Mouse (Mus musculus) hindbrain, embryonic 11.5 days (tissue): ENCODE results near the gene Olfr111. TPM values are rescaled to one million over a fixed set of nuclear protein-coding genes. Genes with fewer than 3 reads are reported as not detected.

ENCODE experiments used
- ATAC-seq: fragments of 200-750 bp; cut with Nextera tagmentation; 2 replicates; pipeline ENCODE4 v1.8.0; 2017; ENCODE audit warnings: mild to moderate bottlenecking, moderate TSS enrichment, moderate library complexity; ENCODE audit not compliant: low FRiP score
- DNase-seq: peaks from one replicate; pipeline ENCODE4 v3.0.0-alpha.2; 2015; ENCODE audit warnings: low spot score
- H3K27ac ChIP-seq: fragments of 300-500 bp; sonication (generic); 2 replicates; pipeline ENCODE4 v1.5.1; 2014; ENCODE audit warnings: mild to moderate bottlenecking, low read depth, low read length
- H3K27me3 ChIP-seq: fragments of 300-500 bp; sonication (generic); 2 replicates; pipeline ENCODE4 v1.6.1; 2014; ENCODE audit warnings: mild to moderate bottlenecking, low read length, moderate library complexity, mixed read lengths; ENCODE audit not compliant: control insufficient read depth, insufficient read depth
- H3K36me3 ChIP-seq: fragments of 300-500 bp; sonication (generic); 2 replicates; pipeline ENCODE4 v1.6.1; 2014; ENCODE audit warnings: mild to moderate bottlenecking, low read length, moderate library complexity, mixed read lengths; ENCODE audit not compliant: control insufficient read depth, insufficient read depth
- H3K4me1 ChIP-seq: fragments of 300-500 bp; sonication (generic); replicated peaks from 2 replicates; pipeline ENCODE4 v1.6.1; 2014; ENCODE audit warnings: low read length, mixed read lengths; ENCODE audit not compliant: control insufficient read depth, insufficient read depth
- H3K4me2 ChIP-seq: fragments of 300-500 bp; sonication (generic); replicated peaks from 2 replicates; pipeline ENCODE4 v1.6.1; 2014; ENCODE audit warnings: mild to moderate bottlenecking, low read depth, low read length
- H3K4me3 ChIP-seq: fragments of 300-500 bp; sonication (generic); 2 replicates; pipeline ENCODE4 v1.5.1; 2014; ENCODE audit warnings: low read depth, low read length
- H3K9ac ChIP-seq: fragments of 300-500 bp; sonication (generic); 2 replicates; pipeline ENCODE4 v1.6.1; 2014; ENCODE audit warnings: low read depth, low read length
- H3K9me3 ChIP-seq: fragments of 300-500 bp; sonication (generic); 2 replicates; pipeline ENCODE4 v1.6.1; 2016; ENCODE audit warnings: low read length; ENCODE audit not compliant: control insufficient read depth
- WGBS: fragments of 180-500 bp; shearing (Covaris S2); extraction: QIAGEN DNeasy Blood & Tissue Kit; methylation state at CpG from one replicate; pipeline ENCODE4 v1.1.7; 2014; 5-methylcytosine and 5-hydroxymethylcytosine counted together
- polyA plus RNA-seq: library from polyadenylated mRNA; unstranded; fragments of >200 nt; fragmentation: Nextera tagmentation; extraction: Ambion mirVana; gene quantifications from 2 replicates; pipeline ENCODE4 v1.2.1, GENCODE M21; 2014

Gene Olfr111
- polyA plus RNA-seq, 1 experiment from 2014 or later: not detected

GRCm38 (mm10) chr17:37543800-37544435, 36.1 kb downstream of the Olfr111 start:
- WGBS: 66% methylated on average over 3 of the region's 3 CpGs
- H3K36me3 ChIP-seq: no peaks in the 10 kb centered on the region
- no peaks in the 10 kb centered on the region for H3K4me1 ChIP-seq
- no peak overlapping the region for H3K4me3 ChIP-seq
- no peaks in the 10 kb centered on the region for H3K27me3 ChIP-seq
- no peaks in the 10 kb centered on the region for H3K9me3 ChIP-seq
- no peak overlapping the region for H3K4me2 ChIP-seq
- no peak overlapping the region for H3K9ac ChIP-seq
- DNase-seq (no peak), ATAC-seq (no peak)
- H3K27ac ChIP-seq: no peak overlapping the region

DNA sequence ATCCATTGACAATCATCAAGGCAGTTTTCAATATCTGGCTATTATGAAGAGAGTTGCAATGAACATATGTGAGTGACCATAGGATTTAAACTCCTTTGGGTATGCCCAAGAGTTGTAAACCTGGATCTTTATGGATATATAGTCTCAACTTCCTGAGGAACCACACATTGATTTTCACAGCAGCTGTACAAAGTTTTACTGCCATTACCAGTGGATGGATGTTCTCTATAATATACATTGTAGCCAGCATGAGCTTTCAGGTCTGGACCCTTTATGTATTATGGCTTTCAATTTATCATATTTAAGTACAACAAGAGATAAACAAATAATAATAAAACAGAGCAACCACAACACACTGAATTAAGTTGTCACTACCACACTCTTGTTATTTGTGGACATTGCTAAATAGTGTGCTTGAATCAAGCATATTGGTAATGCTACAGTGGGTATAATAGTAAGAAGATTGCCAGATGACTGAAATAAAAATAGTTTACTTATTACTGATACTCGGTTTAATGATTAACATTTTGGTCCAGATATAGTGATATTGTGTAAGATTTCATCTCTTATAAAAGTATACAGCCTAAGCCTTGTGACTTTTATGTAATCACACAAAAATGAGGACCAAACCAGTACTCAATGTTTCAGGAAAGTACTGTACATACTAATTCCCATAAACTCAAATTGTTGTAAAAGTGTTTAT, 51.2 kb downstream of the Olfr111 start:
- no peak overlapping the region for H3K27ac ChIP-seq
- 73% methylated on average over 1 of the region's 1 CpGs for WGBS
- H3K27me3 ChIP-seq: no peaks in the 10 kb centered on the region
- H3K4me1 ChIP-seq: no peaks in the 10 kb centered on the region
- no peak overlapping the region for H3K9ac ChIP-seq
- ATAC-seq (no peak), DNase-seq (no peak)
- no peaks in the 10 kb centered on the region for H3K36me3 ChIP-seq
- no peaks in the 10 kb centered on the region for H3K9me3 ChIP-seq
- no peak overlapping the region for H3K4me2 ChIP-seq
- no peak overlapping the region for H3K4me3 ChIP-seq

DNA sequence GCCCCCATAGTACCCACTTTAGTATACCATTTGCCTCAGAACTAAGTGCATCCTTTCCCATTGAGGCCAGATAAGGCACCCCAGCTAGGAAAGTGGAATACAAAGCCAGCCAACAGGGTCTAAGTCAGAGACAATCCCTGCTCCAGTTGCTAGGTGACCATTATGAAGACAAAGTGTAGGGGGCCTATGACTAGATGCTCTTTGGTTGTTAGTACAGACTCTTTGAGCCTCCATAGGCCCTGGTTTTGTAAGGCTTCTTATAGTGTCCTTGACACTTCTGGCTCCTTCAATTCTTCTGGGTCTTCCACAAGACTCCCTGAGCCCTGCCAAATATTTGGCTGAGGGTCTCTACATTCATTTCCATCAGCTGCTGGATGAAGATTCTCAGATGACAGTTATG, 61.5 kb downstream of the Olfr111 start, which contains the start of gene Olfr112:
Gene Olfr112, minus strand, starts transcription at position 101 of the 400 bp plus-strand sequence.
- Histone ChIP-seq H3K36me3 (no peaks in the 10 kb centered on the region), H3K27me3 (no peaks in the 10 kb centered on the region), H3K4me2 (no peak within 1 kb of the TSS), H3K4me1 (no peaks in the 10 kb centered on the region), H3K9me3 (no peaks in the 10 kb centered on the region), H3K27ac (no peak within 1 kb of the TSS), H3K9ac (no peak within 1 kb of the TSS), H3K4me3 (no peak within 1 kb of the TSS)
- ATAC-seq: no peak
- DNase-seq: no peak

DNA sequence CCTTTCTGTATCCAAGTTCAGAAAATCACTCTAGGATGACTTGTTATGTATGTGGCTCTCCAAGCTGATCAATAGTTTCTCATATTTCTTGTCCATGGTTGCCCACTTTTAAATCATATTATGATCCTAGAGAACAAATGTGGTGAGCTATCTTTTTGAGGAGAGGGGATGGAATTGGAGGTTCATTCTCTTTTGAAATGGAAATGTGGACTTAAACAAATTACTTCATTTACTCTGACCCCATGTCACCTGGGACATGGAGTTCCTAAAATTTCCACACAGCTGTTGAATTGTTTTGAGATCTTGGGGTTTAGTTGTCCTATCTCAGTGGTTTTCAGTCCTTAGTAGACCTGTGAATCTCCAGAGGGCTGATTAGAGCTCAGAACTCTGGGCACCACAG, 69.7 kb downstream of the Olfr111 start, which contains the start of gene Olfr113:
Gene Olfr113, minus strand, starts transcription at position 101 of the 400 bp plus-strand sequence.
- no peak within 1 kb of the TSS for H3K4me3 ChIP-seq
- DNase-seq (no peak), ATAC-seq (no peak)
- no peaks in the 10 kb centered on the region for H3K36me3 ChIP-seq
- no peak within 1 kb of the TSS for H3K9ac ChIP-seq
- no peaks in the 10 kb centered on the region for H3K27me3 ChIP-seq
- H3K4me1 ChIP-seq: no peaks in the 10 kb centered on the region
- no peak within 1 kb of the TSS for H3K4me2 ChIP-seq
- H3K27ac ChIP-seq: no peak within 1 kb of the TSS
- no peaks in the 10 kb centered on the region for H3K9me3 ChIP-seq

Other genes with a start within 250 kb of the Olfr111 start
- gene Olfr98, start 244.3 kb upstream of the Olfr111 start, polyA plus RNA-seq: not detected in 2 replicates
- 0.93 and 1.3 TPM in 2 replicates for gene H2-M3, start 237.8 kb upstream of the Olfr111 start, polyA plus RNA-seq
- not detected in 2 replicates for gene Olfr99, start 224.6 kb upstream of the Olfr111 start, polyA plus RNA-seq
- not detected in 2 replicates for gene Olfr101, start 203.7 kb upstream of the Olfr111 start, polyA plus RNA-seq
- not detected in 2 replicates for gene Olfr102, start 191.0 kb upstream of the Olfr111 start, polyA plus RNA-seq
- gene Olfr103, start 168.3 kb upstream of the Olfr111 start, polyA plus RNA-seq: not detected in 2 replicates
- gene Olfr104-ps, start 148.4 kb upstream of the Olfr111 start, polyA plus RNA-seq: not detected in 2 replicates
- not detected in 2 replicates for gene Olfr105-ps, start 129.0 kb upstream of the Olfr111 start, polyA plus RNA-seq
- gene Olfr106-ps, start 117.6 kb upstream of the Olfr111 start, polyA plus RNA-seq: not detected in 2 replicates
- not detected in 2 replicates for gene Olfr107, start 108.8 kb upstream of the Olfr111 start, polyA plus RNA-seq
- gene Olfr108, start 62.5 kb upstream of the Olfr111 start, polyA plus RNA-seq: not detected in 2 replicates
- gene Olfr109, start 49.1 kb upstream of the Olfr111 start, polyA plus RNA-seq: not detected in 2 replicates
- gene H2-M2, start 24.5 kb upstream of the Olfr111 start, polyA plus RNA-seq: 0.11 TPM in 1 of 2 replicates, not detected in the other
- gene Olfr110, start 15.6 kb upstream of the Olfr111 start, polyA plus RNA-seq: not detected in 2 replicates
- gene Olfr112, start 61.4 kb downstream of the Olfr111 start, polyA plus RNA-seq: not detected in 2 replicates
- gene Olfr113, start 69.6 kb downstream of the Olfr111 start, polyA plus RNA-seq: not detected in 2 replicates
- gene Olfr114, start 84.7 kb downstream of the Olfr111 start, polyA plus RNA-seq: not detected in 2 replicates
- gene Olfr115, start 119.1 kb downstream of the Olfr111 start, polyA plus RNA-seq: not detected in 2 replicates
- not detected in 2 replicates for gene Olfr116, start 119.2 kb downstream of the Olfr111 start, polyA plus RNA-seq
- not detected in 2 replicates for gene Olfr117, start 155.8 kb downstream of the Olfr111 start, polyA plus RNA-seq
- gene Olfr118, start 159.0 kb downstream of the Olfr111 start, polyA plus RNA-seq: not detected in 2 replicates
- gene Olfr119, start 188.5 kb downstream of the Olfr111 start, polyA plus RNA-seq: not detected in 2 replicates
- gene Olfr120, start 213.8 kb downstream of the Olfr111 start, polyA plus RNA-seq: not detected in 2 replicates
- not detected in 2 replicates for gene Olfr121, start 240.8 kb downstream of the Olfr111 start, polyA plus RNA-seq